Mouse (Mus musculus) liver, adult 2 months (tissue): Measurements from ENCODE around the gene Coq4. TPM values are rescaled to one million over a fixed set of nuclear protein-coding genes. Genes with fewer than 3 reads are reported as not detected.
A peak's percentile ranks its signal among the peaks of the same experiment; 100 is the strongest.

Source experiments
- DNase-seq: peaks from one replicate; pipeline ENCODE4 v3.0.0-alpha.2; 2011; ENCODE audit warnings: low read depth, low spot score; ENCODE audit errors: extremely low read depth
- H3K27ac ChIP-seq: fragments of 200-500 bp; replicated peaks from 2 replicates; pipeline ENCODE4 v1.5.1; 2012; ENCODE audit warnings: low read depth, mild to moderate bottlenecking, control low read depth, inconsistent platforms, low read length; ENCODE audit not compliant: insufficient read depth
- H3K27me3 ChIP-seq: fragments of 200-500 bp; 2 replicates; pipeline ENCODE4 v1.6.1; 2012; ENCODE audit warnings: mild to moderate bottlenecking, moderate library complexity, low read length, inconsistent platforms; ENCODE audit not compliant: control insufficient read depth, insufficient read depth
- H3K36me3 ChIP-seq: fragments of 200-500 bp; 2 replicates; pipeline ENCODE4 v1.6.1; 2012; ENCODE audit warnings: low read length, inconsistent platforms; ENCODE audit not compliant: control insufficient read depth, insufficient read depth
- H3K4me1 ChIP-seq: fragments of 200-500 bp; 2 replicates; pipeline ENCODE4 v1.6.1; 2011; ENCODE audit warnings: low read length; ENCODE audit not compliant: control insufficient read depth, insufficient read depth
- H3K4me3 ChIP-seq: fragments of 200-500 bp; 2 replicates; pipeline ENCODE4 v1.5.1; 2011; ENCODE audit warnings: low read depth, mild to moderate bottlenecking, control low read depth, low read length, moderate library complexity; ENCODE audit not compliant: insufficient read depth
- H3K79me2 ChIP-seq: fragments of 200-500 bp; 2 replicates; pipeline ENCODE4 v1.6.1; 2012; ENCODE audit warnings: inconsistent platforms, mild to moderate bottlenecking, low read length, moderate library complexity; ENCODE audit not compliant: control insufficient read depth, insufficient read depth
- H3K9ac ChIP-seq: fragments of 200-500 bp; 2 replicates; pipeline ENCODE4 v1.6.1; 2012; ENCODE audit warnings: low read depth, mild to moderate bottlenecking, control low read depth, inconsistent platforms, low read length
- CTCF ChIP-seq: fragments of 200-500 bp; IDR thresholded peaks from 2 replicates; pipeline ENCODE4 v1.5.1; 2011; ENCODE audit warnings: low read depth, low read length, control low read depth
- POLR2A ChIP-seq: fragments of 200-500 bp; IDR thresholded peaks from 2 replicates; pipeline ENCODE4 v1.6.1; 2011; ENCODE audit warnings: low read length, control low read depth; ENCODE audit not compliant: insufficient read depth; ENCODE audit errors: extremely low read depth
- WGBS: fragments of 180-500 bp; shearing (Covaris S2); methylation state at CpG from one replicate; pipeline ENCODE4 v1.1.7; 2018; 5-methylcytosine and 5-hydroxymethylcytosine counted together
- polyA plus RNA-seq: library from polyadenylated mRNA; depleted of rRNA; stranded (reverse); fragments of >200 nt; gene quantifications from 2 replicates; pipeline ENCODE4 v1.2.3, GENCODE M21; 2012
- total RNA-seq: library from RNA; depleted of rRNA; stranded (reverse); fragments of >200 nt; gene quantifications from 2 replicates; pipeline ENCODE4 v1.2.3, GENCODE M21; 2014

Coq4 gene
- total and polyA plus RNA-seq, 2 experiments, result 7.8 to 48.2 TPM

DNA sequence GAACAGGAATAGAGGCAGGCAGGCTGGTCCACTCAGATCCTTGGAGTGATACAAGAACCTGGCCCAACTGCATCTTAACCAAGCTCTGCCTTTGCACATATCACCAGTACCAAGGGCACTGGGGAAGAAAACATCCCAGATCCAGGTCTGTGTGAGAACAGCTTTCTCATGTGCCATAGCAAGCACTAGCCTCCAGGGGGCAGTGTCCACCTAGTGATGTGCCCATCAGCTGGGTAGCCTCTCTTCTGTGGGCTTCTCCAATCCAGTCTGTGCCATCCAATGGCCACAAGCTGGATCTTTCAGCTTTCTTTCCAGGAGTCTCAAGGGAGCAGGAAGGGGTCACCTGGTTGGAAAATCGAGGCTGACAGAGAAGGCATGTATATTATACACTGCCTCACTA lies 22.5 kb upstream of the Coq4 start:
- 0% methylated on average over 1 of the region's 1 CpGs for WGBS
- peak; percentile 34 for DNase-seq
- TF ChIP-seq POLR2A, result no peak
- peak; percentile 96 for TF ChIP-seq CTCF
- Histone ChIP-seq H3K27ac (no peak overlapping the region), H3K79me2 (no peaks in the 10 kb centered on the region), H3K27me3 (no peaks in the 10 kb centered on the region), H3K36me3 (no peaks in the 10 kb centered on the region), H3K4me3 (no peak overlapping the region), H3K9ac (no peak overlapping the region), H3K4me1 (no peaks in the 10 kb centered on the region)

DNA sequence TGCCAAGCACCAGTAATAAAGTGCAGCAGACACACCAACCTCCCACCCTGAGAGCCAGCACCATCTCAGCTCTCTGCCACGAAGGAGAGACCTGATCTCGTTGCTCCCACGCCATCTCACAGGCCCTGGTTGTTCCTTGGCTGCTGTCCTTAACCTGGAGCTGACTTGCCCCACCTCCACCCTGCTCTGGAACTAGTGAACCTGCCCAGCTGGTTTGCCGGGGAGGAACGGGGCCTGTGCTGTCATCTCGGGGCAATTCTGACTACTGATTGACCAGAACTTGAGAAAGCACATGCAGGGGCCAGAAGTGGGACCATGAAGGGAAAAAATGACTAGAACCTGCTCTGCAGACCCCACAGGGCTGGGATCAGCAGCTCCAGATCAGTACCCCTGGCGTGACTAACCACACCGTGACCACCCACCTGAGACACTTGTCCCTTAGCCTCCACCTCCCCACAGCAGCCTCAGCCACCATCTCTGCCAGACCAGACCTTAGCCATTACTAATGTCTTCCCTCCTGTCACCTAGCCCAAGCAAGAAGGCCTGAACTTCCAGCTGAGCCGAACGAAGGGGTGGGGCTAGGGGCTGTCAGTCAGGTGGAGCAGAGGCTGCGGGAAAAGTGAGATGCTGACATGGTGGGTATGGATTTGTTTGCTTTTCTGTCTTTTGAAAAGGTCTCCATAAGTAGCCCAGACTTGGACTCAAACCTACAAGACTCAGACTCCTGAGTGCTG lies 19.1 kb upstream of the Coq4 start:
- DNase-seq, result no peak
- no peaks in the 10 kb centered on the region for H3K27me3 ChIP-seq
- H3K27ac ChIP-seq, result no peak overlapping the region
- H3K9ac ChIP-seq, result no peak overlapping the region
- 52% methylated on average over 11 of the region's 11 CpGs for WGBS
- peaks cover 10% of the 10 kb centered on the region for H3K4me1 ChIP-seq
- TF ChIP-seq POLR2A, result no peak
- TF ChIP-seq CTCF, result no peak
- no peak overlapping the region for H3K4me3 ChIP-seq
- no peaks in the 10 kb centered on the region for H3K36me3 ChIP-seq
- H3K79me2 ChIP-seq, result no peaks in the 10 kb centered on the region

GRCm38 (mm10) chr2:29768901-29769300 lies 18.4 kb upstream of the Coq4 start:
- Histone ChIP-seq H3K27me3 (no peaks in the 10 kb centered on the region), H3K4me3 (no peak overlapping the region), H3K79me2 (no peaks in the 10 kb centered on the region), H3K4me1 (peaks cover 10% of the 10 kb centered on the region), H3K9ac (no peak overlapping the region), H3K27ac (no peak overlapping the region), H3K36me3 (no peaks in the 10 kb centered on the region)
- 61% methylated on average over 9 of the region's 9 CpGs for WGBS
- no peak for DNase-seq
- TF ChIP-seq POLR2A, result no peak
- no peak for TF ChIP-seq CTCF

GRCm38 (mm10) chr2:29770162-29770561 lies 17.1 kb upstream of the Coq4 start:
- TF ChIP-seq CTCF (no peak; the same call in 1 of the 2 replicates), POLR2A (no peak)
- no peaks in the 10 kb centered on the region for H3K79me2 ChIP-seq
- H3K9ac ChIP-seq, result no peak overlapping the region
- H3K4me1 ChIP-seq, result peaks cover 10% of the 10 kb centered on the region
- H3K36me3 ChIP-seq, result no peaks in the 10 kb centered on the region
- no peak for DNase-seq
- no peak overlapping the region for H3K27ac ChIP-seq
- H3K27me3 ChIP-seq, result no peaks in the 10 kb centered on the region
- no peak overlapping the region for H3K4me3 ChIP-seq

GRCm38 (mm10) chr2:29771611-29772461 lies 15.5 kb upstream of the Coq4 start:
- H3K9ac ChIP-seq, result no peak overlapping the region
- no peak overlapping the region for H3K4me3 ChIP-seq
- H3K79me2 ChIP-seq, result no peaks in the 10 kb centered on the region
- 24% methylated on average over 8 of the region's 8 CpGs for WGBS
- H3K36me3 ChIP-seq, result no peaks in the 10 kb centered on the region; the same call in 1 of the 2 replicates
- H3K27ac ChIP-seq, result peak overlapping the region; percentile 17
- peaks cover 10% of the 10 kb centered on the region for H3K4me1 ChIP-seq
- no peak for TF ChIP-seq CTCF
- TF ChIP-seq POLR2A, result no peak
- peak; percentile 84 for DNase-seq
- no peaks in the 10 kb centered on the region for H3K27me3 ChIP-seq
